Mouse (Mus musculus): ENCODE data around the gene Arhgef3.
"Not testable (repeated sequence)": the region's sequence is repeated elsewhere in the genome, so short reads cannot be mapped to it uniquely, and the experiment has no call there.

Gene Arhgef3

GRCm38 (mm10) chr14:27233056-27233455 lies 118.4 kb downstream of the Arhgef3 start:
- DNase-seq (ENCODE audit: low read depth): no peak

- no peak for DNase-seq (ENCODE audit: low read depth)
Observed at GRCm38 (mm10) chr14:27233656-27234055, 119.0 kb downstream of the Arhgef3 start.

- DNase-seq (ENCODE audit: low read depth): peak; percentile 10
Observed at GRCm38 (mm10) chr14:27234270-27234840, 119.7 kb downstream of the Arhgef3 start.

GRCm38 (mm10) chr14:27235897-27236553 lies 121.3 kb downstream of the Arhgef3 start:
- DNase-seq (ENCODE audit: low read depth): no peak

GRCm38 (mm10) chr14:27237522-27238187 lies 123.0 kb downstream of the Arhgef3 start:
- DNase-seq (ENCODE audit: low read depth): peak; percentile 13

- no peak for DNase-seq (ENCODE audit: low read depth)
Observed at GRCm38 (mm10) chr14:27238600-27239118, 124.0 kb downstream of the Arhgef3 start.

GRCm38 (mm10) chr14:27239551-27240091 lies 124.9 kb downstream of the Arhgef3 start:
- DNase-seq (ENCODE audit: low read depth): peak; percentile 10

GRCm38 (mm10) chr14:27242253-27242652 lies 127.6 kb downstream of the Arhgef3 start:
- DNase-seq (ENCODE audit: low read depth): no peak

- no peak for DNase-seq (ENCODE audit: low read depth)
Observed at GRCm38 (mm10) chr14:27242769-27243168, 128.1 kb downstream of the Arhgef3 start.

- DNase-seq (ENCODE audit: low read depth): no peak
Observed at GRCm38 (mm10) chr14:27243585-27243984, 128.9 kb downstream of the Arhgef3 start.

GRCm38 (mm10) chr14:27244898-27245297 lies 130.2 kb downstream of the Arhgef3 start:
- DNase-seq (ENCODE audit: low read depth): no peak

- no peak for DNase-seq (ENCODE audit: low read depth)
Observed at GRCm38 (mm10) chr14:27246424-27246823, 131.7 kb downstream of the Arhgef3 start.

GRCm38 (mm10) chr14:27246948-27247347 lies 132.2 kb downstream of the Arhgef3 start:
- not testable (repeated sequence) for DNase-seq (ENCODE audit: low read depth)

GRCm38 (mm10) chr14:27249121-27249520 lies 134.4 kb downstream of the Arhgef3 start:
- DNase-seq (ENCODE audit: low read depth): peak; percentile 72

GRCm38 (mm10) chr14:27250281-27250789 lies 135.6 kb downstream of the Arhgef3 start:
- DNase-seq (ENCODE audit: low read depth): peak; percentile 11

GRCm38 (mm10) chr14:27253391-27253790 lies 138.7 kb downstream of the Arhgef3 start:
- no peak for DNase-seq (ENCODE audit: low read depth)

- no peak for DNase-seq (ENCODE audit: low read depth)
Observed at GRCm38 (mm10) chr14:27262349-27262748, 147.7 kb downstream of the Arhgef3 start.

- DNase-seq (ENCODE audit: low read depth): no peak
Observed at GRCm38 (mm10) chr14:27266601-27267000, 151.9 kb downstream of the Arhgef3 start.

GRCm38 (mm10) chr14:27268137-27268536 lies 153.4 kb downstream of the Arhgef3 start:
- DNase-seq (ENCODE audit: low read depth): no peak

- no peak for DNase-seq (ENCODE audit: low read depth)
Observed at GRCm38 (mm10) chr14:27268986-27269700, 154.4 kb downstream of the Arhgef3 start.

GRCm38 (mm10) chr14:27269836-27270235 lies 155.1 kb downstream of the Arhgef3 start:
- no peak for DNase-seq (ENCODE audit: low read depth)

- no peak for DNase-seq (ENCODE audit: low read depth)
Observed at GRCm38 (mm10) chr14:27270466-27270865, 155.8 kb downstream of the Arhgef3 start.
